Mouse (Mus musculus) layer of hippocampus, postnatal 25 days (tissue): ENCODE results near the gene Bmp6. TPM values are rescaled to one million over a fixed set of nuclear protein-coding genes. Genes with fewer than 3 reads are reported as not detected.
A peak's percentile ranks its signal among the peaks of the same experiment; 100 is the strongest.

Experiments used
- DNase-seq, 2 experiments: peaks; one replicate each; pipeline ENCODE4 v3.0.0; 2022; ENCODE audit warnings: mixed read lengths in 2 of 2, low spot score in 1 of 2; ENCODE audit errors: extremely low spot score in 1 of 2
- total RNA-seq, 2 experiments: library from RNA; stranded (reverse); gene quantifications; 2 replicates each; pipeline ENCODE4 v1.2.3; 2021

Gene Bmp6
- total RNA-seq, 2 experiments from 2014 or later, result 3.8 to 4.3 TPM

DNA sequence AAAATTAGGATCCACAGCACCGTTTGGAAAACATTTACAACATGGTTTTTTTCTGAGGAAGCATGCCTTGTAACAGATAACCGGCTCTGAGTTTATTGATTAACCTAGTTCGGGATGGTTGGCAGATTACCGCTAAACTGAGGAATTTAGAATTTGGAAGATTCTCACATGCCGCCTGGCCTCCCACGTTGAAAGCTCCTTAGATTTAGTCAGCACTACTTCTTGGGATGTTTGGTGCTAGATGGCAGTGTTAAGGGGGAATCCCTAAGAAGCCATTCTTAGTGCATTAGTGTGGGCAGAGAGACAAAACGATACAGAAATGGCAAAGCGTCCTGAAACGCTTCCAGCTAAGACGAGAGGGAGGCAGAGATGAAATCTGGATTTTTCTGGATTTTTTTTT lies 8.1 kb downstream of the Bmp6 start:
- no peak for DNase-seq

DNA sequence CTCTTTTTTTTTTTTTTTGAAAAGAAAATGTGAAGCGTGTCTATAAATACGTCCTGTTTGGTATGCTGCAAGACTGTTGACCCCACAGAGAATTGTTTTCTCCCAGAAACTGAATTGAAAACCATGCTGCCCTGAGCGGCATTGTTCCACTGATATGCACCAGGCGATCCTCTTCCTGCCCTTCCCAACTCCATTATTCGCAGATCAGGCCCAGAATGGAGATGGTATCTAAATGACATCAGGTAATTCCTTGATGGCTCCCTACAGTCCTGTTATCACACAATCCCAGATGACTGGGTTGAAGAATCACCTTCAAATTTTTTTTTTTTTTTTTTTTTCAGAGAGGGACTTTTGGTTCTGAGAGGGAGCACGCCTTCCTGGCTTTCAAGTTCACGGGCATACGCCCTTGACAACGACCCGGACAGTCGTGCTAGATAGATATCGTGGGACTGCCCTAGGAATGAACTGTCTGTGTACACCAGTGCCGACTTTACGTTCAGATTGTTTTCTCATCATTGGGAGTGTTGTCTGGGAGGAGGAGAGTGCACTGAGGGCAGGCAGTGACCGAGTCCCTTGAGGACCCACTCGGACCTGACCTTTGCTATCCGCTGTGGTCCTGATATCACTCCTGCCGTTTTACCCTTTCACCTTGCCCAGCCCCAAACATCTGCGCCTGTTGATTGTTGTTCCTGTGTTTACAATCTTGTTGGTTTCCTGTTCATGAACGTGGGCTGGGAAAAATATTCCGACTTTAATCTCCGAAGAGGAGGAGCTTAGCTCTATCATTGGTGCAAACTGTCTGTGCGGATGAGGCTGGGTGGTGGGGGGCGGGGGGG lies 8.7 kb downstream of the Bmp6 start:
- DNase-seq, result no peak

DNA sequence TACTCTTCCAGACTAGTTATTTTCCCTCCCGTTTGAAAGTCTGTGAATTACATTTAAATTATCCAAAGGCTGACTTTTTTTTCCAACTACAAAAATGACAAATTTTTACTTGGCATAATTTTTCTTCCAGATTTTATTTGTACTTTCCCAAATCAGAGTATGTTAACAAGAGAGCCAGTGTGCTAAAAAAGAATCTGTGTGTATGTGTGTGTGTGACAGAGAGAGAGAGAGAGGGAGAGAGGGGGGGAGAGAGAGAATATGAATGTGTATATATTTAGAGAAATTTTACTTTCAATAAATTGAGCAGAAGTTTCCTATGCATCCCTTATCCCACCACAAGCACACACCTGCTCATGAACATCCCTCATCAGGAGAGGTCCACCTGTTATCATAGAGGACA lies 9.4 kb downstream of the Bmp6 start:
- DNase-seq, result no peak

DNA sequence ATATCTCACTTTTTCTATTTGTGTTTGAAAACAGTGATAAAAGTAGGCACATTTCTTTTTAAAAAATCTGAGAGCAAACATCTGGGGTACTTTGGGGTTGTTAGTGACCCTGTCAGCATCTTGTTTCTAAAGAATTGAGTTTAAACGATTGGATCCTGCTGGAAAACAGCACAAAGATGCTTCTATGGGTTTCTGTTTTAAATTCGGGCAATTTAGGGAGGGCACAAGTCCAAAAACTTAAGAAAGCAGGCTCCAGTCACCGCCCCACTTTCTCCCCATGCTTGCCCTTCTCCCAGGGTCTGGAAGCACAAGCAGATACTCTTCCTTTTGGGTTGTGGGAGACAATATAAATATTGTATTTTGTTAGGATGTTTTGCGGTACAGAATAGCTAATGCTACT lies 14.1 kb downstream of the Bmp6 start:
- no peak for DNase-seq

DNA sequence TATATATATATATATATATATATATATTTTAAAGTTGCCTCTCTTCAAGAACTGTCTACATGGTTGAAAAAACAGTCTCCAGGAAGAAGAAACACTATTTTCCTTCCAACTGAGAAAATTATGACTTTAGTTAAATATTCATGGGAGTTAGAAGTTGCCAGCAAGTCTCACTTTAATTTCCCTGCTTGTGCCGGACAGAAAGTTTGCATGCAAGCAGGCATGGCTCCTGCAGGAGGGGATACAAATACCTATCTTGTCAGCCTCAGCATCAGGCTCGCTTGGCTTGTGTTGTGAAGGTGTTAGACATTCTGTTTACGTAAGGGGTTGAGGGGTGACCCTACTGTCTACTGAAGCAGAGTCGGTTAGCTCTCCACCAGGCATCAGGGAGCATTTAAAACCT lies 17.8 kb downstream of the Bmp6 start:
- DNase-seq, result no peak

DNA sequence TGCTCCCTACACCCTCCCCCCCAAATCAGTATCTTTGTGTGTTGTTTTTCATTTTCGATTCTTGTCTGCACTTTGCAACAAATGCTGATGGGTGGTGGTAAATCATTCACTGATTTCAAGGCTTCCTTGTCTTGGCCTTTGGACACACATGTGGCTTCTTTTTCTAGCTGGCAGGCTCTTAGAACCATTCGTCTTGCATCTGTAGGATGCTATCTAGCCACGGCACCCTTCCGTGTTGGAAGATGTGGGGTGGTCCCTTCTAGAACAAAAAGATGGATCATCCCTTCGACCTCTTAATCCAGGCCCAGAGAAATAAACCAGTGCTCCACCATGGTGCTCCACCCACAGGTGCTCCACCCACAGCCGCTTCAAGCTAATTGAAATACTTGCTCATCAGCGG lies 19.0 kb downstream of the Bmp6 start:
- DNase-seq, result no peak

DNA sequence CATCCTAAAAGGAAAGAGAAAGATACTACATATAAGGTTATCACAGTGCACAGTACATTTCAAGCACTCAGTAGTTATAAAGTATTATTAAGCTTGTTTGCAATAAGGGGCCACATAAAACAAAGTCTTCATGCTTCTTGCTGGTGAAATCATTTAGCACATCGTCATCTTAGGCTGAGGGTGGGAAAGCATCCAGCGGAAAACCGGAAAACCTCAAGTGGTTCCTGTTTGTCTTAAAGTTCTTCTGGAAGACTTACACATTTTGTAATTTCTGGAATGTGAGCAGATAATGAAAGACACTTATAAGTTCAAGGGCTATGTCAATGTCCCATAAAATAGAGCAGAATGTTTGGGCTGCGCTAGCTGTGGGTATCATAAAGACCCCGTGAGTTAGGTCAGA lies 24.7 kb downstream of the Bmp6 start:
- no peak for DNase-seq

DNA sequence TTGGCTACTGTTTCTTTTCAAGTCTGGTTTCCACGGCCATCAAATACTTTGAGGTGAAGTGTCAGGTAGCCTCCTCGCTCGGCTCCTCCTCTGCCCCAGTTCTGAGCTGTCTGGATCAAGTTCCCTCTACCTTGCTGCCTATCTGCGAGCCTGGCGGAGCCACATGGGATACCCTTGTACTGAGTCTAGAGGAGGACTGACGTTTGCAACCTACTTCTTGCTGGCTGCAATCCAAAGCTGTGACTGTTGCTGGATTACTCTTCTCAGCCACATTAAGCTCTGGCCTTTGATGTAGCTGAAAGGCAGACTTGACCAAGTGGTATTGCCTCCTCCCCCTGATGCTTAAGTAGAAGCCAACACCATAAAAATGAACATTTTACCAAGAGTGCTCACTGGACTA lies 31.2 kb downstream of the Bmp6 start:
- DNase-seq, result no peak

DNA sequence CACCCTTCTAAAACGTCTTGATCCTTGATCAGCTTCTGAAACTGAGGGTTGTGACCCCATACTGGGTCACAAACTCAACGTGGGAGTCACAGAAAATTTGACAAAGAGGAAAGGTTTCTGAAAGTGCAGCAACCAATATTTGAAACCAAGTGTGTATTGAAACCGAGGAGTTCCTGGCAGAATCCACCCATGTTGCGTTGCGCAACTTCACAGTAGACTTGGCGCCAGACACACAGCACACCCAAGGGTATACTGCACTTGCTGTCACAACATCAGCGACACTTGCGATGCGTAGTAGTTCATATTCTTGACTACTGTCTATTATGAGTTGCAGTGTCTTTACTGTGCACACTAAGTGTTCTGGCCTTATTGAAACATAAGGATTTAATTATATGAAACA lies 32.4 kb downstream of the Bmp6 start:
- DNase-seq, result no peak

DNA sequence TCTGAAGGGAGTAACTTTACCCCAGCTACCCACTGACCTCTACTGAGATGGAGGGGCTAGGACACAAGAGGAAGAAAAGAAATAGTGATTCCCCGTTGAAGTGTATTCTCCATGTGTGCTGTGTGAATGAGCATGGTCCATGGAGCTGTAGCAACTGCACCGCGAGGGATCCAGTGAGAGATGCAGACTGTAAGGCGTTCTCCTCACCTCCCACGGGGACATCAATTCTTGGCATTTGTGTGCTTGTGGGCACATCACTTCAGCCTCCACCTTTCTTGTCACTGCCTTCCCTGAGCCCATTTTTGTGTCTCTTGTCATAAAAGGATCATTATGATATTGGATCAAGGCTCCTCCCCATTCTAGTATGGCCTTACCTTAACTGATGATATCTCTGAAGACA lies 34.9 kb downstream of the Bmp6 start:
- no peak for DNase-seq

DNA sequence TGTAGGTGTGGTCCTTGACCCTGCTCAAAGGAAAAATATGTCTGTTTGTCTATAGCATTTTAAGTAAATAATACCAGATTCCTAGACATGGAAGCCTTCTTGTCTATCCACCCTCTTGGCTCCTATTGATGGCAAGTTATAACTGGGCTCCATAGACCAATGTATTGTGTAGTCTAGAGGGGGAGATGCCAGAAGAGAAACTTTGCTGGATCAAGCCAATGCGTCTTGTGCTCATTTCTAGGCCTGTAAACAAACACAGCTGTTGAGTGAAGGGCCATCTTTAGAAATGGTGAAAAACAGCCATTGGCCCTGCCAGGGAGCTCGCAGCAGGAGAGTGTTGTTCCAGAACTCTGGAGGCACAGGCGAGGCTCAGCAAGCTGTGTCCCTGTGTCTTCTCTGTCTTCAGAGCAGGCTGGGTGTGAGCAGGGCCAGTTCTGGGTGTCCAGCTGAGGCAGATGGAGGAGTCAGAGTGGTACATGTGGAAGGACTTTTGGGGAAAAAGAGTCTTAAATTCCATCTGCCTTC lies 41.2 kb downstream of the Bmp6 start:
- DNase-seq, result no peak

DNA sequence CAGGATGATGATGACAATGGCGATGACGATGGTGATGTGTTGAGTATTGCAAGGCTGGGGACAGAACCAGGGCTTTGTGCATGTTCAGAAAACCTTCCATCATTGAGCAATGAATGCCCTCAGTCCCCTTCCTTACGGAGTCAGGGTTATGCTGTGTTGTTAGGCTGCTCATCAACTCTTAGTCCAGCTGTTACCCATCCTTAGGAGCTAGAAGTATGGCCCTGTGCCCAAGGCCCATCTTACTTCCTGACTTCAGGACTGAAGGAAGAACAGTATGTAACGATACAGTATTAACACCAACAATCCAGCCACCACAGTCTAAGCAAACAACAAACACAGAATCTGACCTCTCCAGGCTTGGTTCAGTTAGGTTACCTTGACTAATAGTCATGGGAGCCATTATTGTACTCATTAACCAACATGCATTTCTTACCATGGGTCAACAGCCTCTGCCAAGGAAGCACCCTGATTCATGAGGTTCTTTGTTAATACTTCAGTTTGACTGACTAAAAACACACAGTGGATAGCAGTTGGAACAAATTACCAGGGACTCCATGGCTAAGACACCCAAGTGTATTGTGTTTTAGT lies 42.6 kb downstream of the Bmp6 start:
- no peak for DNase-seq

DNA sequence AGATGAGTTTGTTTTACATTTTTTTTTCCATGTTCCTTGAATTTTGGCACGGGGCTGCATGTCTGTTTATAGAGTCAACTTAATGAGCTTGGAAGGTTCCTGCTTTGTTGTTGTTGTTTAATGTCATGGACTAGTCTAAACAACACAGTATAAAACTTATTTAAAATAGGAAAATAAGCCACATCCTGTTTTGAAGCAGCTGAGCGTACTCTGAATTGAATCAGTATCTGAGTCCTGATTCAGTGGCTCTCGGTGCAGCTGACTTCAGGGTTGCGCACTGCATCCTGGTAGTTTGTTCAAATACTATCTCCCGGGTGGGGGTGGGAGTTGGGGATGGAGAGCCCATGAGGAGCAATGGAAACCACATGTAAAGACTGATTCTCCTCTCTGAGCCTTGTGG lies 48.5 kb downstream of the Bmp6 start:
- DNase-seq, result no peak

DNA sequence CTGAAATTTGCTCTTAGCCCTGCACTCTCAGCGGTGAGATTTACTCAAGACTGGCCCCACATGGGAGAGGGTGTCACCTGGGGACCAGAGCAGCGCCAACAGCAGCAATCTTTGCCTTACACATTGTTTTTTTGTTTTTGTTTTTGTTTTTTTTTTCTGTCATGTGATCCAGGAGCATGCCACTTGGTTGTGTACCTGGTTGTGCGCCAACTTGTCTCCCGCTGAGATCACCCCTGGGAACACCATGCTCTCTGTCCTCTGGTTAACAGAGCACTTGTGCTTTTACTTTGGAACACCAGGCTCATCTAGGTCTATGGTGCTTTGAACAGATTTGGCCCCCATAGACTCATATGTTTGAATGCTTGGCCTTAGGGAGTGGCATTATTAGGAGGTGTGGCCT lies 50.1 kb downstream of the Bmp6 start:
- DNase-seq, result no peak

DNA sequence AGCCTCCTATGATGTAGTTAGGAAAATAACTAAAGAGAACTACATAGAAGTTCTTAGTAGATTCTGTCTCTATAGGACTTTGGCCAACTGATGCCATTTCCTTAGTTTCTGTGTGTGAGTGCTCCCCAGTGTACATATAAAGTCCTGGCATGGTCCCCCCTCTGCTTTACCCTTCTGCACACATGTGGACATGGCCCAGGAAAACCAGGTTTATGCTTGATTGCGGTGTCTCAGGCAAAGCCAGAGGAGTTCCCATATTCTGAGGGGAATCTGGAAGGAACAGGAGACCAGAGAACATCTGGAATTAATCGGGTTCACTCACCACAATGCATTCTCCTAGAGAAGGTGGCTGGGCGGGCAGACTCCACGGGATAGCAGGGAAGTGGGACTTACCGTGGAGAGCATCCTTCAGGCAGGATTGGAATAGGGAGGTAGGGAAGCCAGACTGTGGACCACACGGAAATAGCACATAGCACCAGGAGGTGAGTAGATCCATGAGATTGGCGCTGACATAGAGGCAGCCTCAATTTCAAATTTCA lies 52.2 kb downstream of the Bmp6 start:
- no peak for DNase-seq

DNA sequence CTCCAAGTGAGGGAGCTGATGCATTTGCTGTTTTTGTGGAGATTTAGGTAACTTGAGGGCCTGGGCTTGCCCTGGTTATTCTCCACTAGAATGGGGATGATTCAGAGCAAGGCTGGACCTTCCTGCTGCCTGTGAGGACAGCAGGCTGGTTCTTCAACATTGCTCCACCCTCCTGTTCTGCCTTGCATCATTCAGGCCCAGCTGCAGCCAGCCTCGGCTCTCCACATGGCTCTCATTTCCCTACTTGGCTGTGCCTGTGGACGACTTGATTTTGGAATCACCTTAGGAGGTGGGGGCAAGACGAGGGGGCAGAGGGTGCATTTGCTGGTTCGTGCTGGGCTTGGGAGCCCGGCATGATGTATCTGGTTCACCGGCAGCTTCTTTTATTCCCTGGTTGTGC lies 53.8 kb downstream of the Bmp6 start:
- DNase-seq, result no peak

DNA sequence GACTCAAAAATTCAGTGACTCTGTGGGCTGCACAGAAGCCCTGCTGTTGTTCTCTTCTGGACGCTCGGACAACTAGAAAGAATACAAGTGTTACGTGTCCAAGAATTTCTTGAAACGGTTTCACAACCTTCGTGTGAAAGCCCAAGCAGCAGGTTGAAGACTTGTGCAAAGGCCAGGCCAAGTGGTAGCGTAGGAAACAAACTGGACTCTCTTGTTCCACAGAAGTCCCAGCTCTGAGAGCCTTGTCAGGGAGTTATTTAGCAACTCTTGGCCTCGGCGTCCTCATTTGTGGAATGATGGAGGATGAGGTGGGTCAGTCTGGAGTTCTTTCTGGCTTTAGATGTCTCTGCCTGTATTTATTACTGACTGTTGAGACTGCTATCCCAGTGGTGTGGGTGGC lies 55.8 kb downstream of the Bmp6 start:
- DNase-seq, result no peak

DNA sequence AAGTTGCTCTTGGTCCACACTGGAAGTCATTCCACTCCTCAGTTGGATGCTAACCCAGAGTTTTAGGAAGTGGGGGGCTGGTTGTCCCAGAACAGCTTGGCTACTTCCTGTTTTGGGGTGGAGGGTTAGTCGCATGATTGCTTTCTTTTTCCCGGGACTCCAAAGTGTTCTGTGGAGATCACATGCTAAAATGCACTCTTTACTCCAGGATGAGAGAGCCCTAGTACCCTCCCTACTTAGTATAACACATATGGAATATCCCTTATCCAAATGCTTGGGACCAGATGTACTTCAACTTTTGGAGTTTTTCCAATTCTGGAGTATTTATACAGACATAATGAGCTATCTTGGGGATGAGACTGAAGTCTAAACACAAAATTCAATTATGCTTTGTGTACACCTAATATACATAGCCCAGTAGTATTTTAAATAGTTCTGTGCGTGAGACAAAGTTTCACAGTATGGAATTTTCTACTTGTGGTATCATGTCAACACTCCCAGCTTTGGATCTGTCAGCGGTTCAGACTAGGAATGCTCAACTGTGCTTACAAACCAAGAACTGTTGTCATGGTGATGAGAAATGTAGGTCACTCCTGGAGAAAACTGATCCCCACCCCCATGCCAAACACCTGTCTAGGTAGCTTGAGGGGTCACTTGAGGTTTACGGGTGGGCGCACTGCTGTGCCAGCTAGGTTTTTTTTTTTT lies 62.9 kb downstream of the Bmp6 start:
- no peak for DNase-seq

DNA sequence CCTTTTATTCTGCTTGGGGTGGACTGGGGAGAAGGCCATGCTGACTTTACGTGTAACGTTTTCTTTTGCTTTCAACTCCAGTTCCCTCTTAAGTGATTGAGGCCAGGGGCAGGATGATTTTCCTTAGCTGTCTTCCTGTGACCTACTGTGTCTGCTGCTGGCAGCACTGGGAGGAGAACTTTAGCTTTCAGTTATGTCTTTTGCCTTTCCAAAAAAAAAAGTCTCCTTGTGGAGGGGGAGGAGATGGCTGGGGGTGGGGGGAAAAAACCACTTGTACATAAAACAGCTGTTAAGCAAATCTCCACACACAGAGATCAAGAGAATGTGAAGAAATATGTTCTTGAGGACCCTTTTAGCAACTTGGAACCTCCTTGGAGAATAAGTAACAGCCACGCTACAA lies 63.7 kb downstream of the Bmp6 start:
- DNase-seq, result no peak

DNA sequence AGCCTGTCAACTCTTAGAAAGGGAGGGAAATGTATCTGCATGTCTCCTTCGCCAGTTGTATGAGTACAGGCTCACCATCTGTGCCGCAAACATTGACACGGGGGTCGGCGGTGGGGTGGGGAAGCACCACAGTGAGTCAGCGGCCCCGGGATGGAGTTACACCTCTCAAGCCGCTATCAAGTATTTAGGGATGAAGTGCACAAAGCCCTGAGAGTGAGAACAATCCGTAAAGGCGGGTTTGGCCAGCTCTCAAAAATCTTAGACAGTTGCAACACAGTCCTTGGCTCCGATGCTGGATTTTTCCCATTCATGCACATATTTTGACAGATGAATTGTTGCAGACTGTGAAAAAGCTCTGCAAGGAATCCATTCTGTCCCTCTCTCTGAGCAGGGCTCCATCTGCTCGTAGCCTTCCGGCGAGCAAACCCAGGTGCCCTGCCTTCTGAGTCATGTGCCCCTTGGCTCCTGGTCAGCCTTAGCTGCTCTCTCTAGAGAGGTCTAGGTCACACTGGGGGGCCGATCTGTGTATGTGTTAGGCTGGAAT lies 65.5 kb downstream of the Bmp6 start:
- peak; percentile 31 to 34 for DNase-seq

DNA sequence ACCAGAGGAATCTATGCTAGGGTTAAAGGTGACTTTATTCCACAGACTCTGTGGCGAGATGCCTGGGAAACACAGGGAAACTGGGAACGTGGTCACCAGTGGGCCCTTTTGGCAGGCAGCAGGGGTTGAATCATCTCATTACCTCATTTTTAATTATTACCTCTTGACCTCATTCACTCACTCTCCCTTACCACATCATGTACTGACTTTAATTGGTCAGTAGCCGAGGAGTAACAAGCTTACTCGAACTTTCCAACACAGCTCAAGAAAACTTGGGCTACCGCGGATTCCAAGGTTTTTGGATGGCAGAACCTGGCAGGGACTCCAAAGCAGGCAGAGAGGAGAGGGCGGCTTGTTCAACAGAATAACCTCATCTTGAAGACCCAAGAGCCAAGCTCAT lies 74.9 kb downstream of the Bmp6 start:
- DNase-seq, result no peak
